Mouse (Mus musculus): Measurements from ENCODE around the gene Odf3l1. TPM values are rescaled to one million over a fixed set of nuclear protein-coding genes. Genes with fewer than 3 reads are reported as not detected.

The Odf3l1 gene
- total RNA-seq (2023), result not detected

GRCm38 (mm10) chr9:56864216-56864729 lies at the start of gene Odf3l1:
Gene Odf3l1 (minus strand): TSS chr9:56864679.

GRCm38 (mm10) chr9:56864832-56865231 lies 353 bp upstream of the Odf3l1 start, which contains the start of gene Cspg4:
Gene Cspg4 (plus strand): TSS chr9:56865033.

Other genes with a start within 250 kb of the Odf3l1 start
- not detected for gene Lingo1, start 68.2 kb downstream of the Odf3l1 start, total RNA-seq (2023)
- not detected for gene Cspg4, start 354 bp upstream of the Odf3l1 start, total RNA-seq (2023)
- gene Snx33, start 63.7 kb upstream of the Odf3l1 start, total RNA-seq (2023), result 10 to 100 TPM; 12.8 to 14.1 TPM
- gene Imp3, start 72.8 kb upstream of the Odf3l1 start, total RNA-seq (2023), result 10 to 100 TPM; 73.8 to 76.2 TPM
- gene Snupn, start 86.2 kb upstream of the Odf3l1 start, total RNA-seq (2023), result 10 to 100 TPM in 1 of 2 experiments, 1 to 10 TPM in 1; 9.5 to 12.5 TPM
- gene Ptpn9, start 130.2 kb upstream of the Odf3l1 start, total RNA-seq (2023), result 10 to 100 TPM; 15.1 to 16.6 TPM
- gene Sin3a, start 207.4 kb upstream of the Odf3l1 start, total RNA-seq (2023), result 100 to 1,000 TPM; 145 to 149 TPM